Mouse (Mus musculus): ENCODE data around the gene Ormdl2.

DNA sequence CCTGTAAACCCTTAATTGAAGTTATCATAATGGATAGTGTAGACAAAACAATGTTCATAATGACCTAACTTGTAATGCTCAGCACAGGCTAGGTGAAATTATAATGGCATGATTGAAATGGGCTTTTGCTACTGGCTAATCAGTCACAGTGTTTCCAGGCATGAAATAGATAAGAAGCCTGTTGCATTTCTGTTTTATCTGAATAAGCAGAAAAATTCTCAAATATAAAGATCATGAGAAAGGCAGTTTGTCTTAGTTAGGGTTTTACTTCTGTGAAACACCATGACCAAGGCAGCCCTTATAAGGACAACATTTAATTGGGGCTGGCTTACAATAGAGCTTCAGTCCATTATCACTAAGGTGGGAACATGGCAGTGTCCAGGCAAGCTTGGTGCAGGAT is 19.2 kb upstream of the Ormdl2 start:
- TF ChIP-seq CTCF (IDR thresholded peaks at IDR 0.05; ENCODE audit: borderline replicate concordance, control insufficient read depth, extremely low read depth, insufficient read depth, low read length, poor library complexity) (no peak), POLR2A (IDR thresholded peaks at IDR 0.05; ENCODE audit: control insufficient read depth, extremely low read depth, insufficient read depth, low read length, poor library complexity) (no peak)

All from thymus, adult 2 months (tissue).